Mouse (Mus musculus) liver, adult 10 weeks (tissue): ENCODE data around the gene Zfp583. TPM values are rescaled to one million over a fixed set of nuclear protein-coding genes. Genes with fewer than 3 reads are reported as not detected.

Experiments used
- polyA plus RNA-seq: library from polyadenylated mRNA; stranded (reverse); fragments of 350-450 nt; fragmentation: Illumina TruSeq; extraction: RNeasy Lipid Tissue Mini Kit (QIAGEN cat#74804); gene quantifications from one replicate; pipeline ENCODE4 v1.2.3, GENCODE M21; 2014; ENCODE audit warnings: low read depth, low replicate concordance

Zfp583 gene
- 0.58 TPM for polyA plus RNA-seq

DNA sequence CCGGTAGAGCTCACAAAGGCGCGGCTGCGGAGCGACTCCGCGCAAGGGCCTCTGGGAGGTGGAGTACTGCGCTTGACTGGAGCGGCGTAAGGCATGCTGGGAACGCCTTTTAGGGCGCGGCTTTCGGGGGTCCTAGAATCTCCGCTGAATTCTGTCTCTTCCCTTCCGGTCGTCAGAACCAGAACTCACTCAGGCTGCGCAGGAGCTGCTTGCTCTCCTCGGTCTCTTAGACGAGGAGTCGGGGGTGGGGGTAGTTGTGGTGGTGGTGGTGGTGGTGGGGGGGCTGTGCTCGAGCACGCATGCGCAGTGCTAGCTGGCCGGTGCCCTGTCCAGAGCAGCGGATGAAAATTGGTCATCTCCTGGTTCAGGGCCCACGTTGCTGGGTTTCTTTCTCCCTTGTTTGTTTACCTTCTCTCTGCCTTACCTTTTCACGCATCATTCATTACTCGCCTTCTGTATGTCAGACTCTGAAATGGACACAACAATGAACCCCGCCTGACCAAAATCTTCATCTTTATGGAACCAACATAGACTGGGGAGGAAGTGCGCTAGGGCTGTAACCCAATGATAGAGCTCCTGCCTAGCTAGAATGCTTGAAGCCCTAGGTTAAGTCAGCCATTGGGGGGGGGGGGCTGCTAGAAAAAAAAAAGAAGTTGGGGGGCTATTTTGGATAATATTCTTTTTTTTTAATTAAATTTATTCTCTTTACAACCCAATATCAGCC lies at the start of gene Zfp583:
Gene Zfp583, minus strand, starts transcription at position 53 of the 724 bp plus-strand sequence.

DNA sequence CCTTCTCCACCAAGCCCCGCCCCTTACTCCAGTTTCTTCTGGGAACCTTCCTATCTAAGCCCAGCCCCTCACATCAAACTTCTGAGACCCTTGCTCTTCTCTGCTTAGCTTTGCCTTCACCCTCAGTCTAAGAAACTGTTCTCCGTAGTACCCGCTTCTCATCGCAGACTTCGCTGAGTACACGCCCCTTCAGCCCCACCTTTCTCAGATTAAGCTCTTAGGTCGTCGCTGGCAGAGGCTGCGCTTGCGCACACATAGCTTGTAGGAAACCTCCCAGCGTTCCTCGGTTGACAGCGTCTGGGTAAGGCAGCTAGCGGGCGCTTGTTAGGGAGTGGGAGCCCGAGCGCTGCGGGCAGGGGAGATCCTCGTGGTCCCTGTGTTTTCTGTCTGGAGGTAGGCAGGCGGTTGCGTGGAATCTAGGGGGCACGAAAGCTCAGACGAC lies 32.0 kb upstream of the Zfp583 start, which contains the start of gene Zfp78:
Gene Zfp78, plus strand, starts transcription at position 234 of the 442 bp plus-strand sequence.

DNA sequence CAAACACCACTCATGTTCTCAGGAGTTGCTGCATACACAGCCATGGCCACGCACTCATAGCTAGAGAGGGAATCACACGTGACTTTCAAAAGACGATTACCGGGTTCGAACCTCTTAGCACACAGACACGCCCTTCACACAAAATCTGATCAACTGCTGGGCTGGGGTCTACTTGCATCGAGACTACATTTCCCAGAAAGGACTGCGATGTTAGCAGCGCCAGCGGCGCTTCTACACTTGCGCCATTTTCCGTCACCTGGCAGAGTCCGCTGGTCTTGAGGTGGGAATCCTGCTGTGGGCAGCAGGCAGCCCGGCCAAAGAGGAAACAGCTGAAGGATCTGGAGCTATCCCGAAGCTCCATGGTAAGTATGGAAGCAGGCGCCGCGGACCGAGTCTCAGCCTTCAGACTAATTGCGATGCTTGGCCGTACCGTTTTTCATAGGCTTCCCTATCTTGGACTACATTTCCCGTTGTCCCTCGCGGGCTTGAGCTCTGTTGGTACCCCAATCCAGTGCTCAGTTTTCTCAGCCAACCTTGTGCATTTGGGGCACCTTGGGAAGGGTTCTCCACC lies 12.5 kb upstream of the Zfp583 start, which contains the start of gene Gm3854:
Gene Gm3854, plus strand, starts transcription at position 259 of the 571 bp plus-strand sequence.

DNA sequence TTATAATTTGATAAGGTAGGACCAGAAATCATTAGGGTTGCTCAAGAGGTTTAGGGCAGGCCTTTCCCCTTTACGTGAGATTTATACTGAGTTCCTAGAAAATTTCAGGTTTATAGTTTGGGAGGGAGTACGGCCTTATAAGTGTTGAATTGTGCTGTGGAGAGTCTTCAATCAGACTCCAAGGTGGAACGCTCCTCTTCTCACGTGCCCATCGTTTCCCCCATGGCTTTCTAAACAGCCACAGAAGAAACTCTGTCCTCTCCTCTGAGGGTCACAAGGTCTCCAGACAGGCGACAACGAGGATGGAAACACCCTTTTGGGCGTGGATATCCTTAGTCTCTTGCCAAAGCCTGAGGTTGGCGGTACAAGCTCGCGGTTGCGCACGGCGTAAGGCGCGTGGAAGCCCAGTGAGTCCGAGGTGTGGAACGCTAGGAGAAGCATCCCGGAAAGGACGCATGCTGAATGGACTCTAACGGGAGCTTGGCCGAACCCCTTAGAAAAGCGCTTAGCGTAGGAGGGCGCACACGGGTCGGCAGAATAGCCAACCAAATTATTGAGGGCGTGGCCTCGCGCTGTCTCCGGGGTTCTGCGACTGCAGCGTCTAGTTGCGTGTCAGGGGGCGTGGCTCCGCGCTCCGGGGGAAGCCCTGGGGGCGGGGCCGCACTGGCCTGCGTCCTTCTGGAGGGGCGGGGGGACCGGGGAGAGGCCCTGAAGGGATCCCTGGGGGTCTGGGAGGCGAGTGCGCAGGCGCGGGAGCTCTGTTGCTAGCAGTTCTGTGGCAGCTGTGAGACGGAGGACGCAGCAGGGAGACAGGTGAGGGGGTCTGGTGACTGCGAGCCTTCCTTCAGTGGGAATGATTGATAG lies 45.0 kb downstream of the Zfp583 start, which contains the start of gene Zfp667:
Gene Zfp667, plus strand, starts transcription at position 738 of the 864 bp plus-strand sequence.

Other genes starting within 250 kb of the Zfp583 start
- gene Zfp787, start 175.3 kb downstream of the Zfp583 start, polyA plus RNA-seq, result 5.3 TPM
- 4.8 TPM for gene Zfp444, start 159.1 kb downstream of the Zfp583 start, polyA plus RNA-seq
- not detected for gene Galp, start 134.2 kb downstream of the Zfp583 start, polyA plus RNA-seq
- gene Zscan5b, start 109.0 kb downstream of the Zfp583 start, polyA plus RNA-seq, result not detected
- not detected for gene Epp13, start 78.6 kb downstream of the Zfp583 start, polyA plus RNA-seq
- gene Zfp667, start 44.7 kb downstream of the Zfp583 start, polyA plus RNA-seq, result 2.7 TPM
- not detected for gene Gm3854, start 12.5 kb upstream of the Zfp583 start, polyA plus RNA-seq
- 2.0 TPM for gene Zfp78, start 32.0 kb upstream of the Zfp583 start, polyA plus RNA-seq
- 1.4 TPM for gene Zfp28, start 52.0 kb upstream of the Zfp583 start, polyA plus RNA-seq
- gene Smim17, start 67.4 kb upstream of the Zfp583 start, polyA plus RNA-seq, result not detected
- gene Gm20715, start 79.0 kb upstream of the Zfp583 start, polyA plus RNA-seq, result not detected
- not detected for gene Olfr1344, start 107.4 kb upstream of the Zfp583 start, polyA plus RNA-seq
- gene Olfr1336, start 124.9 kb upstream of the Zfp583 start, polyA plus RNA-seq, result not detected
- not detected for gene Olfr1346, start 135.8 kb upstream of the Zfp583 start, polyA plus RNA-seq
- not detected for gene Olfr5, start 155.7 kb upstream of the Zfp583 start, polyA plus RNA-seq
- not detected for gene Olfr1347, start 168.5 kb upstream of the Zfp583 start, polyA plus RNA-seq
- gene Olfr1348, start 177.5 kb upstream of the Zfp583 start, polyA plus RNA-seq, result not detected
- gene Olfr1349, start 191.7 kb upstream of the Zfp583 start, polyA plus RNA-seq, result not detected
- not detected for gene Olfr1350, start 233.6 kb upstream of the Zfp583 start, polyA plus RNA-seq